Mouse (Mus musculus) right cerebral cortex, postnatal 10 days (tissue): ENCODE data around the gene Fat4.

Source experiments
- DNase-seq, 2 experiments: peaks; one replicate each; pipeline ENCODE4 v3.0.0; 2021; ENCODE audit warnings: low spot score in 2 of 2

Gene Fat4

DNA sequence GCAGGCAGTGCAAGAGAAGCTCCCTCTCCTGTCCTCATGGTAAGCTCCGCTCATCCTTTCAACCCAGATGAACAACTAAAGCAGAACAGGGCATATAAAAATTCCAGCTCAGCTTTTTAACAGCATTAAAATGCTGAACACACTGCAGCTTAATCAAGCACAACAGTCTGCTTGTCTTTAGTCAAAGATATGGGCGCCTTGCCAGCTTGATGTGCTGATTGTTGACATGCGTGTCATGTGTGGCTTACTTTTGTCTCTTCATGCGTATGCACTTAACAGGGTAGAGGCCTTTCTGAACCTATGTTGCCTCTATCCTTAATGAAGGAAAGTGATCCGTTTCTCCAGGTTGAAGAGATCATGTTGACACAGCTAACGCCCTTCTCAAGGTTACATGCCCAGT lies 75.6 kb downstream of the Fat4 start:
- DNase-seq: peak in 1 of 2 experiments; percentile 42

- DNase-seq: no peak
Observed at GRCm38 (mm10) chr3:38967480-38967879, 80.7 kb downstream of the Fat4 start.

GRCm38 (mm10) chr3:38986379-38986778 lies 99.6 kb downstream of the Fat4 start:
- no peak for DNase-seq

DNA sequence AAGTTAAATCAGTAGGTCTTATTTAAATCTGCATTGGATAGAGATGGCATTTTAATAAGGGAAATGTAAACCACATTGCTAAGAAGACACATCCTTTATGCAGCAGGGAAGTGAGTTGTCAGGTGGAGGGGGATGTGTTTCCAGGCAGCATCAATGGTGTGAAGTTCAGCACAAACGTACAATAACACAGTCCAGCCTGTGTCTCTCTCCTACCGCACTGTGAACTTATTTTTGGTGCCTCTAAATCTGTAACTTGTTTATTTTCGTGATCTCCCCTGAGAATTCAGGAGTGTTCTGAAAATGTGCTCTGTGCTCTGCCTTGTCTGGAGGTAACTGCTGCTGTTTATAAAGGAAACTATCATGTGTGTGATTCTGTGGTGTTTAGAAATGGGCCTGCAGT lies 102.4 kb downstream of the Fat4 start:
- DNase-seq: no peak

DNA sequence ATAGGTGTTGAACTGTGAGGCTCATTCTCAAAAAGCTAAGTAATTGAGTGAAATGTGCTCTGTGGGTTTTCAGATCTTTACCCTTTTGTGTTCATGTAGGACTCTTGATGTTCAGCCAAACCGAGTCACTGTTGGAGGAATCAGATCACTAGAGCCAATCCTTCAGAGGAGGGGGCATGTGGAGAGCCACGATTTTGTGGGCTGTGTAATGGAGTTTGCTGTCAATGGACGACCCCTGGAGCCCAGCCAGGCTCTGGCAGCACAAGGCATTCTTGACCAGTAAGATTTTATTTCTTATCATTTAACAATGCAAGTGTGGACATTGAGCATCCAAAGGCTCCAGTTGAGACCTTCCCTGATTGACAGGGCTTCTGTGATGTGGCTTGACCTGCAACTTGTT lies 113.3 kb downstream of the Fat4 start:
- peak in 1 of 2 experiments; percentile 26 for DNase-seq

DNA sequence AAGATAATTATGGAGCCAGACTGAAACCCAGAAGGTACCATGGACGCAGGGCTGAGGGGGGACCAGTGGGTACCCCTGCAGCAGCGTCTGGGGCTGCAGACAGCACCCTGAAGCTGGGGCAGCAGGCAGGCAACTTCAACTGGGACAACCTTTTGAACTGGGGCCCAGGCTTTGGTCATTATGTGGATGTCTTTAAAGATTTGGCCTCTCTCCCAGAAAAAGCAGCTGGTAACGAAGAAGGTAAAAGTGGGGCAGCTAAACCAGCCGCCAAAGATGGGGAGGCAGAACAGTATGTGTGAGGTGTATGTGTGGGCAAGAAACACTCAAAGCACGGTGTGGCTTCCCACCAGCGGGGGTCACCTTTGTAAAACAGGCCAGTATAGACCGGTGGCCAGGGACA lies 123.8 kb downstream of the Fat4 start:
- DNase-seq: peak; percentile 49 to 61

DNA sequence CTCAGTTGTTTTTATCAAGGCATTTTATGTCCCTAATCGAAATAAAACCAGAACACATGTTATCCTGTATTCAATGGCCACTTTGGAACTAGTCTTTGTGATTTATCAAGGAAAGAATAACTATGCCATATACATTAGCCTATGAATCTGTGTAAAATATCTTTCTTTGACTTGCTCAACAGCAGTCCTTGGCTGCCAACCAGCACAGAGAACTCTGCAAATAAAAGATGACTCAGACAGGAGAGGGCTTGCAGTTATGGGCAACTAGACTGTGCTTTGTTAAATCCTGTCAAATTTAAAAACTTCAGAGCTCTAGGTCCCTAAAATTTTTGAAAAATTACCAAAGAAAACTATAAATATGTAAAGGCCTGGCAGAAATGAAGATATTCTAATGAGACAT lies 130.9 kb downstream of the Fat4 start:
- no peak for DNase-seq

- no peak for DNase-seq
Observed at GRCm38 (mm10) chr3:39036113-39036512, 149.4 kb downstream of the Fat4 start.

GRCm38 (mm10) chr3:39046425-39046824 lies 159.7 kb downstream of the Fat4 start:
- no peak for DNase-seq

GRCm38 (mm10) chr3:39047621-39048303 lies 161.0 kb downstream of the Fat4 start:
- no peak for DNase-seq

- DNase-seq: no peak
Observed at GRCm38 (mm10) chr3:39048304-39048667, 161.5 kb downstream of the Fat4 start.

- DNase-seq: no peak
Observed at GRCm38 (mm10) chr3:39050130-39050529, 163.4 kb downstream of the Fat4 start.

- no peak for DNase-seq
Observed at GRCm38 (mm10) chr3:39053072-39053471, 166.3 kb downstream of the Fat4 start.
